Mouse (Mus musculus) heart, embryonic 10.5 days (tissue): ENCODE measurements around the gene Tjp3. TPM values are rescaled to one million over a fixed set of nuclear protein-coding genes. Genes with fewer than 3 reads are reported as not detected.

Experiments used
- DNase-seq: peaks from one replicate; pipeline ENCODE4 v3.0.0-alpha.2; 2017; ENCODE audit warnings: low spot score
- H3K27ac ChIP-seq: fragments of 300-500 bp; sonication (generic); 2 replicates; pipeline ENCODE4 v1.5.1; 2016; ENCODE audit warnings: mild to moderate bottlenecking
- H3K27me3 ChIP-seq: fragments of 300-500 bp; sonication (generic); 2 replicates; pipeline ENCODE4 v1.6.1; 2016; ENCODE audit warnings: mild to moderate bottlenecking; ENCODE audit not compliant: poor library complexity, insufficient read depth, severe bottlenecking
- H3K36me3 ChIP-seq: fragments of 300-500 bp; sonication (generic); 2 replicates; pipeline ENCODE4 v1.6.1; 2016; ENCODE audit warnings: mild to moderate bottlenecking, moderate library complexity
- H3K4me1 ChIP-seq: fragments of 300-500 bp; sonication (generic); 2 replicates; pipeline ENCODE4 v1.6.1; 2016; ENCODE audit warnings: mild to moderate bottlenecking
- H3K4me3 ChIP-seq: fragments of 300-500 bp; sonication (generic); 2 replicates; pipeline ENCODE4 v1.5.1; 2016; ENCODE audit warnings: mild to moderate bottlenecking, moderate library complexity
- H3K9me3 ChIP-seq: fragments of 300-500 bp; sonication (generic); 2 replicates; pipeline ENCODE4 v1.6.1; 2016; ENCODE audit warnings: mild to moderate bottlenecking, moderate library complexity
- WGBS: fragments of 180-500 bp; shearing (Covaris S2); methylation state at CpG from one replicate; pipeline ENCODE4 v1.1.7; 2016; 5-methylcytosine and 5-hydroxymethylcytosine counted together
- polyA plus RNA-seq: library from polyadenylated mRNA; unstranded; fragments of >200 nt; fragmentation: Nextera tagmentation; extraction: Ambion mirVana; gene quantifications from 2 replicates; pipeline ENCODE4 v1.2.1, GENCODE M21; 2016

Gene Tjp3
- 1.8 and 4.4 TPM in 2 replicates for polyA plus RNA-seq

DNA sequence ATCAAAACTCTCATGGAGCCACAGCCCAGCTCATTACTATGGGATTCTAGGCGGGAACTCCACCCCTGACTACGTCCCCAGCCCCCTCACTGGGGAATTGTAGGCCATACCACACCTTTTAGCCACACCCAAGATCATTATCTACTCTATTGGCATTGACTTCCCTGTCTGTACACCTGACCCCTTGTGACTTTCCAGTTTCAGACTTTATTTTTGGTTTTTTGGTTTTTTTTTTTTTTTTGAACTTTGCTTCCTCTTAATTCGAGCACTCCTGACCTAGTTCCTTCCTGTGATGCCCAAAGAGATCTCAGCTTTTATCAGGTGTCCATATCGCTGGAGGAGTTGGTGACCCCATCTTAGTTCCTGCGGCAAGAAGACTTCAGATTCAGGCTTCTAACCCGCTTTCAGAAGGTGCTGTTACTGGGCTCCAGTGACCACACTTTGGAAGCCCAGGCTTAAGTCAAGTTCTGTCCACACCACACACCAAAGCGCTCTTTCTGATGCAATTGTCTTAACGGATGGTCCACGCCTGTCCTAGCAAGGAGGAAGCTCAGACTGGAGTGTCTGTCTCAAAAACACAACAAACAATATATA lies at the start of gene Tjp3:
Gene Tjp3 (minus strand): TSS at position 71 of the 594 bp plus-strand sequence.
- Histone ChIP-seq H3K4me3 (peak within 1 kb of the TSS; percentile 79; the same call in 1 of the 2 replicates), H3K27me3 (peaks cover 46% of the 10 kb centered on the region), H3K36me3 (peaks cover 6% of the 10 kb centered on the region; the same call in 1 of the 2 replicates), H3K9me3 (no peaks in the 10 kb centered on the region), H3K4me1 (peaks cover 46% of the 10 kb centered on the region), H3K27ac (no peak within 1 kb of the TSS)
- WGBS = 71% methylated on average over 9 of the region's 9 CpGs
- DNase-seq = no peak

DNA sequence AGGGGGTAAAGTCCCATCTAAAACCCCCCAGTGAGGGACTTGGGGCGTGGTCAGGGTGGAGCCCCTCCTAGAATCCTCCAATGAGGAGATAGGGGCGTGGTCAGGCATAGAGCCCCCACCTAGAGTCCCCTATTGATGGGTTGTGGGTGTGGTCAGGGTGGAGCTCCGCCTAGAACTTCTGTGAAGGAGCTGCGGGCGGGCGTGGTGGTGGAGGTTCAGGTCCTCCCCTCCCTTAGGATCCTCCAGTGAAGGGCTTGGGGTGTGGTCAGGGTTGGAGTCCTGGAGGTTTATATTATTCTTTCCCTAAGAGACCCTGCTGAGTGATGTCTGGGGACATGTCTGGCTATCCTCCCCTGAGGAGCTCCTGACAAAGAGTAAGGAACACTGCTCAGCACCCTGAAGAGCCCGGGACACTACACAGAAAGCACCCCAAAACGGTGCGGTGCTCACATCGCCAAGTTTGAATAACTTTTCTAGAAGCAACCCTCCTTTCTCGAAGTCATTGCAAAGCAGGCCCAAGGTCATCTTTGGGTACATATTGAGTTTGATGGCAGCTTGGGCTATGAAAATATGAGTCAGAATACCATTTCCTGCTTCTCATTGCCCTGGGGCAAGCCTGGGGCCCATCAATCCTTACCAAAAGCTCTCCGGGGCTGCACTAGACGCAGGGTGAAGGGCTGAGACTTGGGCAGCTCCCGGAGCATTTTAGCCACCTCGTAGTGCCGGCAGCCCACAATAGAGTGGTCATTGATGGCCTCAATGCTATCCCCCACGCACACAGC lies 49.4 kb upstream of the Tjp3 start:
- H3K36me3 ChIP-seq = peaks cover 8% of the 10 kb centered on the region
- H3K27me3 ChIP-seq = peaks cover 83% of the 10 kb centered on the region
- DNase-seq = no peak
- no peak overlapping the region for H3K4me3 ChIP-seq
- peaks cover 42% of the 10 kb centered on the region for H3K4me1 ChIP-seq
- H3K9me3 ChIP-seq = no peaks in the 10 kb centered on the region
- H3K27ac ChIP-seq = no peak overlapping the region
- WGBS = 35% methylated on average over 17 of the region's 17 CpGs

DNA sequence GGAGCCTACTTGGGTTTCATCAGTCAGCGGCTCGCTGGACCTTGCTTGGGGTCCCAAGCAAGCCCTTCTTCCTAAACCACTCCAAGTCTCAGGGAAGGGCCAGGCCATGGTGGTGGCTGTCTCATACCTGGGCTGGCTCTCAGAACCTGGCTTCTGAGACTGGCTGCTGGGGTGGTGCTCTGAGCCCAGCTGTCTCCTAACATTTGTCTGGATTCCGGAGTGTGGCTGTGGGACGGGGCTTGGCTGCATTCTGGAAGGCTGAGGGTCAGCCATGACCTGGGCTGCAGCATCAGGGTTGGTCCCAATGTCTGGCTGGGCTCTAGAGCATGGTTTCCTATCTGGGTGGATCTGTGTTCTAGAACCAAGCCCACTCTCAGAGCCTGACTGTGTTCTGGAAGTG lies 45.2 kb upstream of the Tjp3 start:
- Histone ChIP-seq H3K27me3 (peaks cover 78% of the 10 kb centered on the region), H3K4me3 (no peak overlapping the region), H3K4me1 (peaks cover 60% of the 10 kb centered on the region), H3K9me3 (no peaks in the 10 kb centered on the region), H3K27ac (no peak overlapping the region), H3K36me3 (peaks cover 15% of the 10 kb centered on the region)
- no peak for DNase-seq
- 79% methylated on average over 4 of the region's 4 CpGs for WGBS

DNA sequence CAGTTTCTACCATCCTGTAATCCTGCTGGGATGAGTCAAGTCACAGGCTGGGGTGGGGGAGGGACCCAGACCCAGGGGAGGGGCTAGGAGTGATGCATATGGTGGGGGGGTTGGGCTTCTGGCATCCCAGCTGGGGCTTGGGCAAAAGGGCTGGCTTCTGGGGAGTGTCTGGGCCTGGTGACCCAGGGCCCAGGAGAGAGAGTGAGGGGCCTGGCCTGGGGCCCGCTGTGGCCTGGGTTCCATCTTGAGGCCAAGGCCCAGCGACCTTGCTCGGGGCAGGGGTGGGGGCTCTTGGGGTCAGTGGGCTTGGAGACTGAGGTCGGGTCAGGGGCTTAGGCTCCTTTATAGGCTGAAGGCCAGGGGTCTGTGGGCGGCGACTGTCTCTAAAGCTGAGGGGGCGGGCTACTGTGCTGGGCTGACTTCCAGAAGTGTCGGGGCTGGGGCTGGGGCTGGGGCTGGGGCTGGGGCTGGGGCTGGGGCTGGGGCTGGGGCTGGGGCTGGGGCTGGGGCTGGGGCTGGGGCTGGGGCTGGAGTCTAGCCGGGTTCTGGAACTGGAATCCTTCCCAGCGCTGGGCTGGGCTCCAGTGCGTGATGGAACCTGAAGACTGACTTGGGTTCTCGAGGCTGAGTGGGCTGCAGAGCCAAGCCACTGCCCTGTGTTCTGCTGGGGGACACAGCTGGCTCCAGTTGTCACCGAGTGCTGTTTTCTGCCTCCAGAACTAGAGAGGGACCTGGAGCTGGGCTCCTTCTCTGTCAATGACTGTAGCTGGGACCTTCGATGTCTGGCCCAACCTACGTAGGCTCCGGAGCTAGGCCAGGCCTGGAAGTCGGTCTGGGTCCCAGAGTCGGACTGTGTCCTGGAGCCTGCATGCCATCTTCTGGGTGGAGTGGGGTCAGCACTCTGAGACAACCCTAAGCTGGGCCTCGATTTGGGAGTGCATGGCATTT lies 44.3 kb upstream of the Tjp3 start:
- WGBS = 45% methylated on average over 19 of the region's 19 CpGs
- H3K4me1 ChIP-seq = peaks cover 53% of the 10 kb centered on the region
- DNase-seq = no peak
- H3K9me3 ChIP-seq = no peaks in the 10 kb centered on the region
- peak overlapping the region; percentile 24; the same call in 1 of the 2 replicates for H3K4me3 ChIP-seq
- H3K36me3 ChIP-seq = peaks cover 15% of the 10 kb centered on the region
- H3K27me3 ChIP-seq = peaks cover 71% of the 10 kb centered on the region
- peak overlapping the region; percentile 75 for H3K27ac ChIP-seq

DNA sequence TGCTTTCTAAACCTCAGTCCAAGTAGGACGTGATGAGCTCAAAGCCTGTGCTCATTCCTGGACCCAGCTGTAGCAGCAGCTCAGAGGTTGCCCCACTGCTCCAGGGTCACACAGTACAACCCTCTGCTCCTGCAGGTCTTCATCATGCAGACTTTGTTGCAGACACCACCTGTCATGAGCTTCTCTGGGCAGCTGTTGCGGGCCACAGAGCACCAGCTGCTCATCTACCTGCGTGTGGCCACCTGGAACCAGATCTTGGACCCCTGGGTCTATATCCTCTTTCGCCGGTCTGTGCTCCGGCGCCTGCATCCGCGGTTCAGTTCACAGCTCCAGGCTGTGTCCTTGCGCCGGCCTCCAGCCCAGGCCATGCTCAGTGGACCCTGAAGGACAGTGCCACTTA lies 42.9 kb upstream of the Tjp3 start:
- Histone ChIP-seq H3K9me3 (no peaks in the 10 kb centered on the region), H3K4me3 (no peak overlapping the region), H3K36me3 (peaks cover 15% of the 10 kb centered on the region), H3K4me1 (peaks cover 59% of the 10 kb centered on the region), H3K27ac (peak overlapping the region; percentile 75; the same call in 1 of the 2 replicates), H3K27me3 (peaks cover 63% of the 10 kb centered on the region)
- 69% methylated on average over 11 of the region's 11 CpGs for WGBS
- no peak for DNase-seq

DNA sequence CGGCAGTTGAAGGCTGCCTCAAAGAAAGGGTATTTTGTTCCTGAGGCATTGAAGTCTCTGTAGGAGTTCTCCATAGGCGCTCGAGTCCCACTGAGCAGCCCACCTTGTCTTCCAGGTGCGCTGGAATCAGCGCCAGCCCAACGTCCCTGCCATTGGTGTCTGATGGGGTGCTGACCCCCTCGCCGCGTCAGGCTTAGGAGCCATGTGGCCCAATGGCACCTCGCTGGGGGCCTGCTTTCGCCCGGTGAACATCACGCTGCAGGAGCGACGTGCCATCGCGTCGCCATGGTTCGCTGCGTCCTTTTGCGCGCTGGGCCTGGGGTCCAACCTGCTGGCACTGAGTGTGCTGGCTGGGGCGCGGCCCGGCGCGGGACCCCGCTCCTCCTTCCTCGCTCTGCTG lies 40.9 kb upstream of the Tjp3 start:
- Histone ChIP-seq H3K4me1 (peaks cover 71% of the 10 kb centered on the region), H3K27ac (peak overlapping the region; percentile 62), H3K4me3 (peak overlapping the region; percentile 47), H3K36me3 (peaks cover 18% of the 10 kb centered on the region), H3K9me3 (no peaks in the 10 kb centered on the region), H3K27me3 (peaks cover 47% of the 10 kb centered on the region)
- DNase-seq = no peak
- WGBS = 17% methylated on average over 29 of the region's 29 CpGs

DNA sequence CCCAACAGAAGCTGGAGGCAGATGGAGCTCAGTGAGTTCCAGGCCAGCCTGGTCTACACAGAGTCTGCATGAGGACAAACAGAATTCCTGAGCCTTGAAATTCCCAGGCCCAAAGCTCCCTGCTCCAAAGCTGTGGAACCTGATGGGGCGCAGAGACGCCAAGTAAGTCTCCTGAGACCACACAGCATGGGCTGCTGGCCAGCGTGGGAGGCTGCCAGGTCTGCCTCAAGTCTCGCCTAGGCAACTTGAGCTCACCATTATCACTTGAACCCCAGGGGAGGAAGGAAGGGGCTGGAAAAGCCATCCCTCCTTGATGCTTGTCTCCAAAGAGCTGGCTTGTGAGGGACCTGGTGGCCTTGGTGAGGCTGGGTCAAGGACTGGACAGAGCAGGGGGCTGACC lies 38.6 kb upstream of the Tjp3 start:
- peak overlapping the region; percentile 43 for H3K4me3 ChIP-seq
- whole genome bisulfite sequencing = 56% methylated on average over 4 of the region's 4 CpGs
- no peaks in the 10 kb centered on the region for H3K9me3 ChIP-seq
- peaks cover 32% of the 10 kb centered on the region for H3K27me3 ChIP-seq
- no peak for DNase-seq
- H3K36me3 ChIP-seq = peaks cover 39% of the 10 kb centered on the region
- H3K27ac ChIP-seq = peak overlapping the region; percentile 89
- peaks cover 75% of the 10 kb centered on the region for H3K4me1 ChIP-seq

DNA sequence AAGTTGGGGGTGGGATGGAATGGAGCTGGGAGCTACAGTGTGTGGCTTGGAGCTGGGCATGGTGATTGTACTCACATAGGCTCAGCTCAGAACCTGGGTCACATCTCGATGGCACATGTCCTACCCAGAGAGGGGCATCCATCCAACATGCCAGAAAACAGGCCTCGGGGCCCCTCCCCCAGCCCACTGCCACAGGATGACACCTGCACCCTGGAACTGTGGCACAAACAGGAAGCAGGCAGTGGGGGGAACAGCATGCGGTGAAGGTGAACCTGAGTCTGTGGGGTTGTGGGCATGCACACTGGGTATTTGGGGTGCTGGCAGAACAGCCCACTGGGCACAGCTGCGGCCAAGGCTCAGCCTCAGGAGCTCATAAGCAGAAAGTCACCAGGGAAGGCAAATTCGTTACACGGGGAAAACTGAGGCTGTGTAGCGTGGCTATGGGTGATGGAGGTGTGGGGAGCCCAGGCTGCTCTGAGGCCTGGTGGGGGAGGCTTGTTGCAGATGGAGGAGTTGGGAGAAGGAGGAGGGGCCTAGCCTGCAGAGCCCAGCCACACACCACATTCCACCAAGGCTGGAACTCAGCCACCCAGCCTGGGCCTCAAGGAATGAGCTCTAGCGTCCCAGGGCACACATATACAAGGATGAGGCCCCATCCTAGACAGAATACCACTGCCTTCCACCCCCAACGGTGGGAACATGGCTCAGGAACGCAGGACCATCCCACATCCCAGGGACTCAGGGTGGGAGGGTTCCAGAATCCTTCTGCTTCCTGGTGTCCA lies 38.0 kb upstream of the Tjp3 start:
- H3K36me3 ChIP-seq = peaks cover 40% of the 10 kb centered on the region
- peaks cover 26% of the 10 kb centered on the region for H3K27me3 ChIP-seq
- H3K27ac ChIP-seq = peak overlapping the region; percentile 89
- DNase-seq = peak; percentile 89
- peaks cover 70% of the 10 kb centered on the region for H3K4me1 ChIP-seq
- H3K4me3 ChIP-seq = peak overlapping the region; percentile 43
- 54% methylated on average over 10 of the region's 10 CpGs for WGBS
- H3K9me3 ChIP-seq = no peaks in the 10 kb centered on the region

DNA sequence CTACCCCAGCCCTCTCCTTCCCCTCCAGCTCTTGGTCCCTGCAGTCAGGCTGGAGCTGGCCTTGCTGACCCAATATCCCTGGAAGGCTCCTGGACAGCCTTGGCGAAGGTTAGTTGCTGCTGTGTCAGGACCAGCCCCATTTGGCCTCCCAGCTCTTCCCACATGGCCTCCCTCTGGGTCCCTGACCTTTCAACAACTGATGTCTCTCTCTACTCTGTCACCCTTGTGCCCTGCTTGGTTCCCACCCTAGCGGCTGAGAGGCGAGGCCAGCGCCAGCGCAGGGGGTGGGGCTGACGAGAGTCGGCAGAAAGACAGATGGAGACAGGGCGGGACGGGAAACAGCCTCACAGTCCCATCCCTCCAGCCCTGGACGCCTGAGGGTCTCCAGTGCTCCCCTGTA lies 37.0 kb upstream of the Tjp3 start, which contains the start of gene Tbxa2r:
Gene Tbxa2r (plus strand): TSS at position 346 of the 400 bp plus-strand sequence.
- H3K4me3 ChIP-seq = peak within 1 kb of the TSS; percentile 43
- WGBS = 3% methylated on average over 10 of the region's 10 CpGs
- H3K9me3 ChIP-seq = no peaks in the 10 kb centered on the region
- peak within 1 kb of the TSS; percentile 89 for H3K27ac ChIP-seq
- peaks cover 72% of the 10 kb centered on the region for H3K4me1 ChIP-seq
- H3K36me3 ChIP-seq = peaks cover 49% of the 10 kb centered on the region
- H3K27me3 ChIP-seq = peaks cover 20% of the 10 kb centered on the region
- DNase-seq = no peak

DNA sequence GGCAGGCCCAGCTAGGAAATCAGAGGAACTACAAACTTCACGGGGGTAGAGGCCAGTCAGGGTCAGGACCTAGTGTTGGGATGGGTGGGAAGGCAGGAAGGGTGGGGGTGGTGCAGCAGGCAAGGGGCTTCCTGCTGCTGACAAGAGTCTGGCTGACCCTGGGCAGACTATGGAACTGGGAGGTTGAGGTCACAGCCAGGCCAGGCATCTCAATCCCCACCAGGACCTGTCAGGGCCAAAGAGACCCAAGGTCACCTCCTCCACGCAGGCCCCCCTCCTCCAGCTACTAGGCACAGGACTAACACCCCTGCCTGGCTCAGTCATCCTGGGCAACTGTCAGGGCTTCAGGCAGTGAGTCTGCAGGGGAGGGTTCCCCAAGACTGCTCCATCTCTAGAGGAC lies 36.6 kb upstream of the Tjp3 start:
- Histone ChIP-seq H3K9me3 (no peaks in the 10 kb centered on the region), H3K4me1 (peaks cover 75% of the 10 kb centered on the region), H3K27ac (peak overlapping the region; percentile 89), H3K4me3 (peak overlapping the region; percentile 43), H3K27me3 (peaks cover 16% of the 10 kb centered on the region), H3K36me3 (peaks cover 49% of the 10 kb centered on the region)
- no peak for DNase-seq
- WGBS = 10% methylated on average over 2 of the region's 2 CpGs

DNA sequence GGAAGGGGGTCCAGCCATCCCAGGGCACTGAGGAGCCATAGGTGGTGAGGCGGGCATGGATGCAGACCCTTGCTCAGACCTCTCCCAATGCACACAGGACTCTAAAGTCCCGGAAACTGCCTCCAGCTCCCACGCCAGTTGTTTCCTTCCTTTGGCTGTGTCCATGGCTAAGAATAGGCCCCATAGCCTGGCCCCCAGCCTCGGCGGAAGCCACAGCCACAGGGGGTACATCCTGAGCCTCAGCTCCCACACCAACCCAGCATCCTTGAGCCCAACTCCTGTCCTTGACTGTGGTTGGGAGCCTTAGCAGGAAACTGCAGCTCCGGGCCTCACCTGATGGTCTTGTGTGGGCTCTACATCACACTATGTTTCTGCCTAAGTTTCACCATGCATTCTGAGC lies 35.5 kb upstream of the Tjp3 start:
- H3K27ac ChIP-seq = peak overlapping the region; percentile 36; the same call in 1 of the 2 replicates
- 72% methylated on average over 6 of the region's 6 CpGs for whole genome bisulfite sequencing
- no peak for DNase-seq
- no peak overlapping the region for H3K4me3 ChIP-seq
- H3K36me3 ChIP-seq = peaks cover 55% of the 10 kb centered on the region
- H3K4me1 ChIP-seq = peaks cover 76% of the 10 kb centered on the region
- no peaks in the 10 kb centered on the region for H3K9me3 ChIP-seq
- H3K27me3 ChIP-seq = peaks cover 5% of the 10 kb centered on the region; the same call in 1 of the 2 replicates

DNA sequence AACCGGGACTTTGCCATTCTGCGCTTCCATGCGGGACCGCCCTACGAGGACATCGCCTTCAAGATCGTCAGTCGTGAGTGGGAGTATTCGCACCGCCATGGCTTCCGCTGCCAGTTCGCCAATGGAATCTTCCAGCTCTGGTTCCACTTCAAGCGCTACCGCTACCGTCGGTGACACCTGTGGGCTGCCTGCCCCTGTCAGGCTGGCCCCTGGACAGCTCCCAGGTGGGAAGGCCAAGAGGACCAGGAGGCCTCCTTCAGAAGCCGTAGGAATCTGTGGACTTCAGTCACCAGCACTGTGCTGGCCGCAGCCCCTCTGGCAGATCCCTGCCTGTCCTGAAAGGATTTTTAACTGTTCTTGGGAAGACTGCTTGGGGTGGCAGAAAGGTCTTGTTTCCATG lies 34.4 kb upstream of the Tjp3 start:
- no peak overlapping the region for H3K27ac ChIP-seq
- WGBS = 89% methylated on average over 18 of the region's 18 CpGs
- peaks cover 77% of the 10 kb centered on the region for H3K4me1 ChIP-seq
- H3K27me3 ChIP-seq = no peaks in the 10 kb centered on the region
- peaks cover 55% of the 10 kb centered on the region for H3K36me3 ChIP-seq
- no peak for DNase-seq
- no peaks in the 10 kb centered on the region for H3K9me3 ChIP-seq
- H3K4me3 ChIP-seq = no peak overlapping the region
